Mouse (Mus musculus) limb, embryonic 13.5 days (tissue): ENCODE measurements around the gene Nppc. TPM values are rescaled to one million over a fixed set of nuclear protein-coding genes. Genes with fewer than 3 reads are reported as not detected.

Experiments used
- ATAC-seq: fragments of 200-750 bp; cut with Nextera tagmentation; 2 replicates; pipeline ENCODE4 v1.8.0; 2017; ENCODE audit warnings: low read depth, moderate number of reproducible peaks, moderate TSS enrichment; ENCODE audit not compliant: low FRiP score
- H3K27ac ChIP-seq: fragments of 300-500 bp; sonication (generic); 2 replicates; pipeline ENCODE4 v1.5.1; 2015; ENCODE audit warnings: inconsistent platforms, mild to moderate bottlenecking, moderate library complexity
- H3K27me3 ChIP-seq: fragments of 300-500 bp; sonication (generic); 2 replicates; pipeline ENCODE4 v1.6.1; 2015; ENCODE audit warnings: mild to moderate bottlenecking, inconsistent platforms
- H3K36me3 ChIP-seq: fragments of 300-500 bp; sonication (generic); 2 replicates; pipeline ENCODE4 v1.6.1; 2015; ENCODE audit warnings: inconsistent platforms, mild to moderate bottlenecking, moderate library complexity
- H3K4me1 ChIP-seq: fragments of 300-500 bp; sonication (generic); 2 replicates; pipeline ENCODE4 v1.6.1; 2015; ENCODE audit warnings: inconsistent platforms
- H3K4me2 ChIP-seq: fragments of 300-500 bp; sonication (generic); replicated peaks from 2 replicates; pipeline ENCODE4 v1.6.1; 2015; ENCODE audit warnings: inconsistent platforms, mild to moderate bottlenecking, moderate library complexity
- H3K4me3 ChIP-seq: fragments of 300-500 bp; sonication (generic); 2 replicates; pipeline ENCODE4 v1.5.1; 2015; ENCODE audit warnings: moderate library complexity, mild to moderate bottlenecking, inconsistent platforms
- H3K9ac ChIP-seq: fragments of 300-500 bp; sonication (generic); 2 replicates; pipeline ENCODE4 v1.6.1; 2015; ENCODE audit warnings: mild to moderate bottlenecking, inconsistent platforms
- H3K9me3 ChIP-seq: fragments of 300-500 bp; sonication (generic); 2 replicates; pipeline ENCODE4 v1.6.1; 2016; ENCODE audit warnings: inconsistent platforms
- WGBS: fragments of 180-500 bp; shearing (Covaris S2); methylation state at CpG from one replicate; pipeline ENCODE4 v1.1.7; 2015; 5-methylcytosine and 5-hydroxymethylcytosine counted together
- polyA plus RNA-seq: library from polyadenylated mRNA; unstranded; fragments of >200 nt; fragmentation: Nextera tagmentation; extraction: Ambion mirVana; gene quantifications from 2 replicates; pipeline ENCODE4 v1.2.1, GENCODE M21; 2015

Nppc gene
- polyA plus RNA-seq, 1 experiment from 2014 or later: 5.9 TPM

DNA sequence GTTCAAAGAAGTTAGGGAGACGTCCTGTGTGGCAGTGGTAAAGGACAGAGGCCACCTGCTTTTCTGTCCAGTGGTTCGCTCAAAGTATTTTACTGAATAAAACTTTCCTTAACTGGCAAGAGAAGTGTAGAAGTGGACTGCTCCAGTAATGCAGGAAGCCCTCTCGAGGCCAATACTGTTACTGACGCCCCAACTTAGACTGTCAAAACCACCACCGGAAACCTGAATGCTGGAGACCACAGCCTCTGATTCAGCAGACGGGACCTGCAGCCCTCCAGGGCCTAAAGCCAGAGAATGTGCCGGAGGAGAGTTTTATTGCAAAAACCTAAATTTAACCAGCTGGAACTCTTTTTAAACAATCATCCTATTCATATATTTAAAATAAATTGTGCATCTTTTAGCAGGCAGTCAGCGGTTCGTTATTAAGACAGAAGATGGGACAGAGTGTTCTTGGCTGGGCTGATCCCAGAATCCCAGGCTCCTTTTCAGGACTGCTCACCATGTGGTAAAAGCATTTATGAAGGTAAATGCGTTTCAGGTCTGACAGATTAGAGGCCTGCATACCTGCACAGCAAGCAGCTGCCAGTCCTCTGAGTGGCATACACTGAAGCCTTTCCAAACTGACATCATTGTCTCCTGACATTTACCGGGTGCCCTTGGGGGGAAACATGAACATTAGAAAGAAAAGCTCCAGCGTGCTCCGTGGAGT lies 27.1 kb downstream of the Nppc start:
- Histone ChIP-seq H3K4me1 (peaks cover 25% of the 10 kb centered on the region), H3K27ac (peak overlapping the region; percentile 55), H3K9me3 (no peaks in the 10 kb centered on the region), H3K36me3 (no peaks in the 10 kb centered on the region), H3K9ac (no peak overlapping the region), H3K27me3 (no peaks in the 10 kb centered on the region), H3K4me3 (no peak overlapping the region), H3K4me2 (peak overlapping the region; percentile 30)
- peak; percentile 88 for ATAC-seq
- WGBS: 24% methylated on average over 13 of the region's 13 CpGs

DNA sequence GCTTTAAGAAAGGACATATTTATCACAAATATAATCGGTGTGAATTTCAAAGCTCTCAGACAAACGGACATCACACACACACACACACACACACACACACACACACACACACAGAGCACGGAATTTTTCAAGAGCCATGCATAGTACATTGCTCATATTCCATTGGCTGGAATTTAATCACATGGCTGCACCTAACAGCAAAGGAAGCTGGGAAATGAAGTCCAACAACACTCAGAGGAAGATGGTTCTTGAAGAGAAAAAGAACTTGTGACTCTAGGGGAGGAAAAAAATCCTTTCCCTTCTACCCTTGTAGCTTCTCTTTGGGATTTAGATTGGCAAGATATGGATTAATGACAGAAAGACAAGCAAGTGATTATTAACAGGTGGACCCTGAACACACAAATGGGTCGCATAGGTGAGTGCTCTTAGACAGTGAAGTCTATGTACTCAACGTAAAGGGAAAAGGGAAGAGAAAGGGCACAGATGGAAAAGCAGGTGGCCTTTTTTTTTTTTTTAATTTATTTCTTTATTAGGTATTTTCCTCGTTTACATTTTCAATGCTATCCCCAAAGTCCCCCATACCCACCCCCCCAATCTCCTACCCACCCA lies 35.5 kb downstream of the Nppc start:
- Histone ChIP-seq H3K4me1 (peaks cover 26% of the 10 kb centered on the region), H3K4me3 (no peak overlapping the region), H3K27me3 (no peaks in the 10 kb centered on the region), H3K36me3 (no peaks in the 10 kb centered on the region), H3K4me2 (peak overlapping the region; percentile 36), H3K27ac (no peak overlapping the region), H3K9me3 (no peaks in the 10 kb centered on the region), H3K9ac (no peak overlapping the region)
- peak; percentile 73; the same call in 1 of the 2 replicates for ATAC-seq
- WGBS: 60% methylated on average over 6 of the region's 6 CpGs

DNA sequence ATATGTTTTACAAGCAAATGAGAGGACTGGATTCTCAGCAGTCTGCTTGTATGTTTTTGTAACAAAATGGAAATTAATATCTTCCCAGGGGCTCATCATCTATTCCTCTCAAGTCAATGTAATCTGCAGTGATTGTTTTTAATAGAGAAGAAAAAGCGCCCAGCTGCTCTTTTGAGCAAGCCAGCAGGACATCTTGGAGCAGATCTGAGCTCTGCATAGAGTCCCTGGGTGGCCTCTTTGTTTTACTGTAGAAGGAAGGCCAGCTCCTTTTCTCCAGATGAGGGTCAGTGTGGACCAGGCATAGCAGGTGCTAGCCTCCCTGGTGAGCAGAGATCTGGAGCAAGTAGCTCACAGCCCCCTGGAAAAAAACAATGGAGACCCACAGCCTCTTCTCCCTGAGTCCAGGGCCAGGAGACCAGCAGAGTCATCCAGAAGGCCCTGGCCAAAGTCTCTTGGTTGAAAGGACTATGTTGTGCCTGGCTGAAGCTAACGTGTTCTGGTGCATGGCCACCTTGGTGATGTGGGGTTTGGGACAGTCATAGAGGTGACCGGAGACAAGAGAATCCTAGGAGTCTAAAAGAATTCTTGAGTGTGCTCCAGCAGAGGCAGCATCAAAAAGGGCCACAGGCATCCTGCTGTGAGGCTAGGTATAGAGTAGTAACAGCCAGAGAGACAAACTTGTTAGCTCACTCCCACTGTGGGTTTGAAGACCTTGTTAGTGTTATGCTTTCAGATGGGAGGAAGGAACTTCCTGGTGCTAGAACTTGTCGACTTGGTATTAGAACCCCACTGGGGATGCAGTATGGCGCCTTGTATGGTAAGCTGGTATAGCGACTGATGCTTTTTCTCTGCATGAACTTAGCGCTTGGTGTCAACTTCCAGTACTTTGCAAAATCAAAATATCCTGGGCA lies 36.3 kb downstream of the Nppc start:
- H3K4me2 ChIP-seq: peak overlapping the region; percentile 36
- H3K27ac ChIP-seq: peak overlapping the region; percentile 7; the same call in 1 of the 2 replicates
- H3K4me3 ChIP-seq: no peak overlapping the region
- H3K9me3 ChIP-seq: no peaks in the 10 kb centered on the region
- H3K36me3 ChIP-seq: no peaks in the 10 kb centered on the region
- H3K27me3 ChIP-seq: no peaks in the 10 kb centered on the region
- WGBS: 65% methylated on average over 7 of the region's 7 CpGs
- no peak overlapping the region for H3K9ac ChIP-seq
- H3K4me1 ChIP-seq: peaks cover 26% of the 10 kb centered on the region
- ATAC-seq: no peak

GRCm38 (mm10) chr1:86633434-86633833 lies 36.9 kb downstream of the Nppc start:
- Histone ChIP-seq H3K4me2 (no peak overlapping the region), H3K4me3 (no peak overlapping the region), H3K9ac (no peak overlapping the region), H3K36me3 (no peaks in the 10 kb centered on the region), H3K27me3 (no peaks in the 10 kb centered on the region), H3K9me3 (no peaks in the 10 kb centered on the region), H3K27ac (no peak overlapping the region), H3K4me1 (peaks cover 26% of the 10 kb centered on the region)
- ATAC-seq: no peak
- WGBS: 44% methylated on average over 3 of the region's 3 CpGs

GRCm38 (mm10) chr1:86632732-86633380 lies 37.5 kb downstream of the Nppc start:
- H3K9me3 ChIP-seq: no peaks in the 10 kb centered on the region
- H3K4me3 ChIP-seq: no peak overlapping the region
- H3K4me2 ChIP-seq: no peak overlapping the region
- ATAC-seq: no peak
- H3K9ac ChIP-seq: no peak overlapping the region
- H3K4me1 ChIP-seq: peaks cover 26% of the 10 kb centered on the region
- no peaks in the 10 kb centered on the region for H3K36me3 ChIP-seq
- no peak overlapping the region for H3K27ac ChIP-seq
- 22% methylated on average over 6 of the region's 6 CpGs for WGBS
- no peaks in the 10 kb centered on the region for H3K27me3 ChIP-seq

GRCm38 (mm10) chr1:86630527-86630926 lies 39.8 kb downstream of the Nppc start:
- Histone ChIP-seq H3K9me3 (no peaks in the 10 kb centered on the region), H3K36me3 (no peaks in the 10 kb centered on the region), H3K4me2 (no peak overlapping the region), H3K9ac (no peak overlapping the region), H3K27me3 (no peaks in the 10 kb centered on the region), H3K4me3 (no peak overlapping the region), H3K27ac (no peak overlapping the region), H3K4me1 (peaks cover 17% of the 10 kb centered on the region)
- WGBS: 71% methylated on average over 4 of the region's 4 CpGs
- ATAC-seq: no peak

DNA sequence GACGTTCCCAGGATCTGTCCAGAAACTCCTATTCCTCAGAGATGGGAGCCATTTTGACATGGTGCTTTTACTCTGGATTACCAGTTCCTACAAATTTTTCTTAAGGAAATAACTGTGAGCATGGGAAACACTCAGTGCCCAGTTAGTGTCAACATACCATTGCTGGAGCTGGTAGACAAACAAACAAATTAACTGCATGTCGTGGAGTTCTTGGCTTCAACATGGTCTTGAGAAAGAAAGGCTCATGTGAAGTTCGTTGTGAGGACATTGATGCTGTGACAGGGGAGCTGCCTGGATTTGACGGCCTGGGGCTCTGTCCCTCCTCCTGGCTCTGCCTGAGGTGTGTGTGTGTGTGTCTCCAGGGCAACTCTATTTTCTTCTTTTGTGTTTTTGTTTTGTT lies 40.4 kb downstream of the Nppc start:
- no peak for ATAC-seq
- 54% methylated on average over 4 of the region's 4 CpGs for WGBS
- no peak overlapping the region for H3K27ac ChIP-seq

DNA sequence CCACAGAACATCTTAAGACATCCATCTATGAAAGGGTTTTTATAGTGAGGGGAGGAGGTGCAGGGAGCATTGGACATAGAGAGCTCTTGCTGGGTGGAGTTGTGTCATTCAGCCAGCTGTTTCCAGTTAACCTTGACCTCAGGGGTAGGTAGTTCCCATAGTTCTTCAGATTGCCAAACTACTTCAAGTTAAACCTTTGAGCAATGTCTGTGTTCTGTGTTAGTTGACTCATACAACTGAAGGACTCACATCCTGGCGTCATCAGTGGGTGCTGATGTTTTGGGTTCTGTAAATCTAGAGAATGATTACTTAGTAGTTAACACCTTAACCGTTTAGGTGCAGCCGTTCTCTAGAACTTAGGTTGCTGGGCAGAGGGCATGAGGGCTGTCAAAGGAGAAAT lies 42.1 kb downstream of the Nppc start:
- no peak for ATAC-seq
- Histone ChIP-seq H3K4me2 (no peak overlapping the region), H3K4me3 (no peak overlapping the region), H3K27ac (no peak overlapping the region), H3K4me1 (peaks cover 8% of the 10 kb centered on the region), H3K9me3 (no peaks in the 10 kb centered on the region), H3K9ac (no peak overlapping the region), H3K27me3 (no peaks in the 10 kb centered on the region), H3K36me3 (no peaks in the 10 kb centered on the region)
- 49% methylated on average over 3 of the region's 3 CpGs for WGBS

More for the DNA sequence above, 40.4 kb downstream of the Nppc start:
- Histone ChIP-seq H3K4me1 (peaks cover 17% of the 10 kb centered on the region), H3K9ac (no peak overlapping the region), H3K36me3 (no peaks in the 10 kb centered on the region), H3K4me3 (no peak overlapping the region), H3K27me3 (no peaks in the 10 kb centered on the region), H3K4me2 (no peak overlapping the region), H3K9me3 (no peaks in the 10 kb centered on the region)

DNA sequence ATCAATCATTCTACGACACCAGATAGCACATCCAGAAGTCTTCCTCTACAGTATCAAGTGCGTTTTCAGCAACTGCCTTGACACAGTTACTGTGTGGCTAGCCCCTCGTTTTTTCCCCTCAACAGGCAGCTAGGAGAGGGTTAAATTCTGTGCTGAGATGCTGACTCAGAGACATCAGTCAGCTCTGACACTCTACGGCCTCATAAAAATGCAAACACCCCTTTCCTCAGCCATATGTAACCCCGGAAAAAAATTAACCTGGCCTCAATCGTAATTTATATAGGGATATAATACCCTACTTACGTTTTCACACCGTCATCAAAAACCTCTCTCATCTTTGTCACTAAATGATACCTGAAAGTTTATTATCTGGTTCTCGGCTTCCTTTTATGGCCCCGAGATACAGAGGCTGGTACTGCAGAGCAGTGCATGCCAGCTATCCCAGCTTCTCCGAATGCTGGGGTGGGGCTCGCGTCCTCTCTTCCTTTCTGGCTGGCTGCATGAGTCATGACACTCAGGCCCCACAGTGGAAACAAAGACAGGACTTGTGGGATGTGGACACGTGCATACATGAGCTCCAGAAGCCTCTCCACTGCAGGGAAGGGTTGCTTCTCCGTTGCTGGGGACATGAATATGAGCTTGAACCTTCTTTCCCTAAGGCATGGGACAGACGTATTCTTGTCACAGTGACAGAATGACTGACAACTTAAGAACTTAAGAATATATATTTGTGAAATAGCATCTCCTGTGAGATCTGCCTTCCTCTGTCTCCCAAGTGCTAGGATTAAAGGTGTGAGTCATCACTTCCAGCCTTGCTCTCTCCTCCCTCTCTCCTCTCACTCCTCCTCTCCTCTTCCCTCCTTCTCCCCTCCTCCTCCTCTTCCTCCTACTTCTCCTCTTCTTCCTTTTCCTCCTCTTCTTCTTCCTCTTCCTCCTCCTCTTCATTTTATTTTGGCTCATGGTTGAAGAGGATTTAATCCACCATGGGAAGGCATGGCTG lies 47.1 kb downstream of the Nppc start:
- H3K27me3 ChIP-seq: no peaks in the 10 kb centered on the region
- 0 out of 2 replicates have a peak overlapping the region, but pooled peaks have one; percentile 50 for H3K9ac ChIP-seq
- peaks cover 7% of the 10 kb centered on the region for H3K4me1 ChIP-seq
- peak overlapping the region; percentile 42 for H3K4me2 ChIP-seq
- no peaks in the 10 kb centered on the region for H3K36me3 ChIP-seq
- H3K9me3 ChIP-seq: no peaks in the 10 kb centered on the region
- H3K27ac ChIP-seq: no peak overlapping the region
- no peak overlapping the region for H3K4me3 ChIP-seq
- 21% methylated on average over 16 of the region's 16 CpGs for WGBS
- ATAC-seq: no peak

DNA sequence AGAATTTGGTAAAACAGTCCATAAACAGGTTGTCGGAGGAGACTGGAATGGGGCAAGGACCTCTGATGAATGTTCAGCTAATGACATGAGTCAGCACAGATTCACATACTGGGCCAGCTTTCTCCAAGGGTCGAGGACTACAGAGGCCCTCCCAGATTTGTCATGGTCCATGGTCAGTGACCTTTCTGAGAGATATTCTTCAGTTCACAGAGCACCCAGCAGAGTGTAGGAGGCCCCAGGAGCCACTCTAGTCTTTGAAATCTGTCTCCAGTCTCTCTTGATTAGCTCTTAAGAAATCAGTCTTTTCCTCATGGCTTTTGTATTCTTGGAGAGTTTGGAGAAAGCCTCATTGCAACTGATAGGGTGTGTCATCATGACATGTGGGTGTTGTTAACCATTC lies 48.1 kb downstream of the Nppc start:
- H3K36me3 ChIP-seq: no peaks in the 10 kb centered on the region
- WGBS: 72% methylated on average over 2 of the region's 2 CpGs

More for the DNA sequence above, 48.1 kb downstream of the Nppc start:
- no peaks in the 10 kb centered on the region for H3K9me3 ChIP-seq
- H3K4me3 ChIP-seq: no peak overlapping the region
- no peak for ATAC-seq
- H3K27ac ChIP-seq: no peak overlapping the region
- H3K4me2 ChIP-seq: no peak overlapping the region
- peaks cover 7% of the 10 kb centered on the region for H3K4me1 ChIP-seq
- no peaks in the 10 kb centered on the region for H3K27me3 ChIP-seq
- no peak overlapping the region for H3K9ac ChIP-seq
